Mouse (Mus musculus) B cell, adult (primary cell): ENCODE measurements around the gene Lbhd1. TPM values are rescaled to one million over a fixed set of nuclear protein-coding genes. Genes with fewer than 3 reads are reported as not detected.

ENCODE experiments used
- total RNA-seq: library from RNA; stranded (reverse); gene quantifications from 4 replicates; pipeline ENCODE4 v1.2.4, GENCODE M21; 2023; ENCODE audit not compliant: inconsistent age

The Lbhd1 gene
- total RNA-seq: 5.8 to 25.1 TPM (median 14.5 TPM) in 4 replicates

GRCm38 (mm10) chr19:8883616-8884015, at the start of gene Lbhd1, which contains the start of gene Gm49403:
Lbhd1 (plus strand) TSS chr19:8883732.
Gm49403 (plus strand) TSS chr19:8883930.

GRCm38 (mm10) chr19:8837251-8837791, 46.2 kb upstream of the Lbhd1 start, which contains the start of gene Bscl2:
Bscl2 (plus strand) TSS chr19:8837467.

GRCm38 (mm10) chr19:8839103-8839907, 44.2 kb upstream of the Lbhd1 start, which contains the start of gene Gng3:
Gng3 (minus strand) TSS chr19:8839194.

GRCm38 (mm10) chr19:8850402-8850901, 33.1 kb upstream of the Lbhd1 start, which contains the start of gene Lrrn4cl:
Lrrn4cl (plus strand) TSS chr19:8850768.

GRCm38 (mm10) chr19:8871267-8872186, 12.0 kb upstream of the Lbhd1 start, which contains the start of gene Ubxn1:
Ubxn1 (plus strand) TSS chr19:8871496.

GRCm38 (mm10) chr19:8880311-8881033, 3.1 kb upstream of the Lbhd1 start, which contains the start of gene Uqcc3:
Uqcc3 (minus strand) TSS chr19:8880923.

GRCm38 (mm10) chr19:8888511-8889385, 5.2 kb downstream of the Lbhd1 start, which contains the start of the genes 1810009A15Rik and Gm49416:
1810009A15Rik (plus strand) TSS chr19:8888853.
Gm49416 (plus strand) TSS chr19:8888926.

GRCm38 (mm10) chr19:8892829-8893766, 9.6 kb downstream of the Lbhd1 start, which contains the start of gene Ints5:
Ints5 (plus strand) TSS chr19:8893005.

GRCm38 (mm10) chr19:8897865-8898495, 14.4 kb downstream of the Lbhd1 start, which contains the start of gene Ganab:
Ganab (plus strand) TSS chr19:8898071.

GRCm38 (mm10) chr19:8920073-8920736, 36.7 kb downstream of the Lbhd1 start, which contains the start of gene B3gat3:
B3gat3 (plus strand) TSS chr19:8920374.

GRCm38 (mm10) chr19:8929224-8930088, 45.9 kb downstream of the Lbhd1 start, which contains the start of the genes Rom1 and Eml3:
Rom1 (minus strand) TSS chr19:8929356.
Eml3 (plus strand) TSS chr19:8929552.

GRCm38 (mm10) chr19:8941515-8942217, 58.1 kb downstream of the Lbhd1 start, which contains the start of gene Mta2:
Mta2 (plus strand) TSS chr19:8941875.

